Mouse (Mus musculus) intestine, embryonic 14.5 days (tissue): ENCODE data around the gene Rhox8. TPM values are rescaled to one million over a fixed set of nuclear protein-coding genes. Genes with fewer than 3 reads are reported as not detected.

ENCODE experiments used
- polyA plus RNA-seq: library from polyadenylated mRNA; unstranded; fragments of >200 nt; fragmentation: Nextera tagmentation; extraction: Ambion mirVana; gene quantifications from 2 replicates; pipeline ENCODE4 v1.2.1, GENCODE M21; 2014

Rhox8 gene
- polyA plus RNA-seq, 1 experiment from 2014 or later: not detected

Other genes starting within 250 kb of the Rhox8 start
- not detected in 2 replicates for gene Rhox2g, start 235.5 kb downstream of the Rhox8 start, polyA plus RNA-seq
- gene Rhox4g, start 227.6 kb downstream of the Rhox8 start, polyA plus RNA-seq: not detected in 2 replicates
- gene Rhox3h, start 210.2 kb downstream of the Rhox8 start, polyA plus RNA-seq: not detected in 2 replicates
- gene Rhox2h, start 205.7 kb downstream of the Rhox8 start, polyA plus RNA-seq: not detected in 2 replicates
- gene Rhox5, start 74.1 kb downstream of the Rhox8 start, polyA plus RNA-seq: 3.9 and 4.0 TPM in 2 replicates
- gene Rhox6, start 52.0 kb downstream of the Rhox8 start, polyA plus RNA-seq: not detected in 2 replicates
- gene Rhox7a, start 47.3 kb downstream of the Rhox8 start, polyA plus RNA-seq: not detected in 2 replicates
- not detected in 2 replicates for gene Rhox7b, start 18.3 kb upstream of the Rhox8 start, polyA plus RNA-seq
- not detected in 2 replicates for gene Rhox9, start 22.8 kb upstream of the Rhox8 start, polyA plus RNA-seq
- gene Btg1-ps1, start 139.9 kb upstream of the Rhox8 start, polyA plus RNA-seq: not detected in 2 replicates
- not detected in 2 replicates for gene Btg1-ps2, start 164.2 kb upstream of the Rhox8 start, polyA plus RNA-seq
- not detected in 2 replicates for gene Rhox10, start 187.5 kb upstream of the Rhox8 start, polyA plus RNA-seq
- gene Rhox11, start 206.2 kb upstream of the Rhox8 start, polyA plus RNA-seq: not detected in 2 replicates
- not detected in 2 replicates for gene Rhox12, start 232.0 kb upstream of the Rhox8 start, polyA plus RNA-seq
- not detected in 2 replicates for gene Rhox13, start 242.3 kb upstream of the Rhox8 start, polyA plus RNA-seq